Mouse (Mus musculus): ENCODE results near the gene Ganc.

The Ganc gene

DNA sequence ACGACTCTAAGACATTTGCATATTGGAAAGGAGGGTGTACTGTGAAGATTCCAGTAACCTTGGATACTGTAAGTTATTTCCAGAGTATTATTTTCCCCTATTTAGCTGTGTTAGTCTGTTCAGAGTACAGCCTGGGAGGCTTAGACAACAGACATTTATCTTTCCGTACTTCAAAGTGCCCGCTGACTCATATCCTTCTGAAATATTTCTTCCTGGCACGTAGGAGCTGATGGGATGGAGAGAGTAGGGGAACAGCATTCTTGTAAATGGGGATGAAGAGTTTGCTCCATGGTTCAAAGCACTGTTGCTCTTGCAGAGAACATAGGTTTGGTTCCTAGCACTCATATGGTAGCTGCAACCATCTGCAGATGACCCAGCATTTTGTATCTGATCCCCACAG lies 48.9 kb downstream of the Ganc start:
- no peak for DNase-seq

DNA sequence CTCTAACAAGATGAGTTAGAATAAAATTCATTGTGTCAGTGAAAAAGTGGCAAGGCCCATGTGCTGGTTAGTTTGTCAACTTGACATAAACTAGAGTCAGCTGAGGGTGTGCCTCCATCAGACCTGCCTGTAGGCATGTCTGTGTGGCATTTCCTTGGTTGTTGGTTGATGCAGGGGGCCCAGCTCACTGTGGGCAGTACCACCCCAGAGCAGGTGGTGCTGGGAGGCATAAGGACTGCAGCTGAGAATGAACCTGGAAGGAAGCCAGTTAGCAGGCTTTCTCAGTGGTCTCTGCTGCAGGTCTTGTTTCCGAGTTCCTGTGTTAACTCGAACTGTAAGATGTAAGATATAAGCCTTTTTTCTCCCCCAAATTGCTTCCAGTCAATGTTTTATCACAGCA lies 51.3 kb downstream of the Ganc start:
- no peak for DNase-seq

DNA sequence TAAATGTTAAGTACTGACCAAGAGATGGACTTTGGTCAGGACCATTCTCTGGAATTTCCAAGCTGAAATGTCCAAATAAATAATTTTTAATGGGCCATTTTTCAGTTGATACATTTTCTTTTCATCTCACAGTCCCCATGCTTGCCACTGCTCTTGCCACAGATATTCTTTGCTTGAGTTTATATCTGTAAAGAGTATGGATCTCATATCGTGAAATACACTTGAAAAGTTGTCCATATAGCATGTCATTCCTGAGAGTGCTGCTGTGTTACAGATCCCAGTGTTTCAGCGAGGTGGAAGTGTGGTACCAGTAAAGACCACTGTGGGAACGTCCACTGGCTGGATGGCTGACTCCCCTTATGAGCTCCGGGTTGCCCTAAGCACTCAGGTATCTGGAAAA lies 52.0 kb downstream of the Ganc start, which contains the start of gene Capn3:
Capn3 (plus strand) TSS at position 301 of the 400 bp plus-strand sequence.
- no peak for DNase-seq

DNA sequence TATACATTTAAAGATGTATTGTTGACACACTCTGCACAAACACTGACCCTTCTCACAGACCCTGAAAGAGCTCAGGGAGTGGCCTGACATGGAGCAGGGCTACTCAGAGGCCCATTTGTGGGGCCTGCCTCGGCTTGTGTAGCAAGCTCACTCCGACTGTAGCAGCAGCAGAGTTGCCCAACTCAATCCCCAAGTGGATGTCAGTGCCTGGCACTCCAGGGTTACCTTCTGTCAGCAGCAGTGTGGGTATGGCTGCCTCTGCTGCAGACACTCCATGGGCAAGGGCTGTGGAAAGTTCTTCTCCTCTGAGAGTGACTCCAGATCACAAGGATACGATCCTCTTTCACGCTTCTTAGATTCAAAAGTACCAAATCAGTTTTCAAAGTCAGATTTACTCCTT lies 56.5 kb downstream of the Ganc start:
- DNase-seq, result no peak

DNA sequence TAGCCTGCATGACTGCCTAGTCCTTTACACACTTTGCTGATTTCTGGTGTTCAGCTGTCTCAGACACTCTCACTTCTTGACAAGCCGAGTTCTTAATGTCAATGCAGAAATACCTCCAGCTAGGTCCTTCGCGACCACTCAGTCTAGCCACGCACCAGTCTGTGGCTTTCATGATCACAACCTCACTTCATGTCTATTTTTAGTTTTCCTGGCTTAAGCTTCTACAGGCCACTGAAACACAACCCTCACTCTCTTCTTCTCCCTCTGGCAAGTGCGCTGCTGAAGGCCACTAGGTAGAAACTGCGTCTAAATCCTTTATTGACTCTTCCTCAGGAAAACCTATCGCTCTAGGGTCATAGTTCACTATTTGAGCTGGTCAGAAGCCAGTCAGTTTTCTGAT lies 59.6 kb downstream of the Ganc start:
- no peak for DNase-seq

DNA sequence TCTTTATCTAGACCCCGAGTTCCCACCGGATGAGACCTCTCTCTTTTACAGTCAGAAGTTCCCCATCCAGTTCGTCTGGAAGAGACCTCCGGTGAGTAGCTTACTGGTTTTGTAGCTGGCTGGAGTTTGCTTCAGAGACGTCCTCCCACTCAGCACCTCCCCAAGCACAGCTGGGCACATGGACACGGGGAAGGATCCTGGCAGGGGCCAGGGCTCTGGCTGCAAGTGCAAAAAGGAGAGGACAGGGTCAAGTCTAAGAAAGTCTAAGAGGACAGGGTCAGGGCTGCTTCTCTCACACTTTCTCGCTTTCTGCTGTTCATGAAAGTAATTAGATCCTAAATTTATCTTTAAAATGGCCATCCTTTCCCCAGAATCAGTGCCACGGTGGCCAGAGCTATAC lies 60.4 kb downstream of the Ganc start:
- DNase-seq, result no peak

DNA sequence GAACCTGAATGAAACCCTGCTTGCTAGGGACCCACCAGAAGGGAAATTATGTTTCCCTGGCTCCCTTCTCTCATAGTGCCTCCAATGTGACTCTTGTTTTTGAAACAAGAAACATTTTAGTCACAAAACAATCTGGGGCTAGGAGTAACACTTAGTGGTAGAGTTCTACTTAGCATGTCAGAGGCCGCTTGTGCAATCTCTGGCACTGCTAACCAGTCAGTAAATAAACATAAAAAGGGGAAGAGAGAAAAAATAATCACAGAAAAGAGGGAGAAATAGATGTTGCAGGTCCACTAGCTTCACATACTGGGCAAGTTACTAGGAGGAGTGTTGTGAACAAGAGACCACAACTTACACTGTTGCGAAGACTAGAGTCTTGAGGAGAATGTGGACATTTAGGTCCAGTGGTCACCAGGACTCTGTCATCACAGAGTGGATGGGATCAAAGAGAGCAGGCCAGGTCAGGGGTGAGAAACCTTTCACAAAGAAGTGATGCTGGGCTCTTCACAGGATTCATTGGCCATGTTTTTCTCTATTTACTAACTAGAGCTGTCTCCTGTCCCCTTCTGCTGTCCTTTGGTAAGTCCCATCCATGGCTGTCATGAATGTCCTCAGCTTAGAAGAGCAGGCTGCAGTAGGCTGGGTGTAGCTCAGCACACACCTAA lies 61.2 kb downstream of the Ganc start:
- no peak for DNase-seq

DNA sequence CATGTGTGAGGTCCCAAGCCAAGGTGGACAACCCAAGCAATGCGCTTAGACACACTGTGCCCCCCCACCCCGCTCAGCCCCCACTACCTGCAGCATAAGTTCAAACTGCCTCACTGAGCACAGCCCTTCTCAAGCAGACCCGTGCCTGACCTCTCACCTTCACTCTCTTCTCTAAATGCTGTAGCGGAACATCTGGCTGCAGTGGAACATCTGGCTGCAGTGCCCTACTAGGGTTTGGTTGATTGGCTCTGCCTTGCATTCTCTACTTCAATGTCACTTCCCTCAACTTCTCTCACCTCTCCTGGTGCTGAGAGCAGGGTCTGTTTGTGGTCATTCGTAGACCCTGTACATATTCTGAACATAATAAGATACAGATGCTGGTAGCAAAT lies 61.7 kb downstream of the Ganc start:
- DNase-seq, result no peak

DNA sequence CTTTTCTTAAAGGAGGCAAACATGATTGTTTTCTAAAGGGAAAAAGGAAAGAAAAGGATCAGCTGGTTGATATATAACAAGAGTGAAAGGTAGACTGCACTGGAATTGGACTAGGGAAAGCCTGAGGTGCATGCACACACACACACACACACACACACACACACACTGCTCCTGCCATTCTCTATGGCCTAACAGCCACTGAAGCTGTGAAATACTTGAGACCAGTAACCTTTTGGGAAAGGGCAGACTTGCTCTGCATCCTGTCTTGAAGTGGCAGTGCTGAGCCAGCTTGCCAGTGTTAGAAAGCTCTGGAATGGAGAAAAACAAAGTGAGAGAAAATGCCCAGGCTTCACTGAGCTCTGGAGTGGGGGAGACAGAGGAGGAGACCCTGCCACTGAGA lies 64.3 kb downstream of the Ganc start:
- no peak for DNase-seq

DNA sequence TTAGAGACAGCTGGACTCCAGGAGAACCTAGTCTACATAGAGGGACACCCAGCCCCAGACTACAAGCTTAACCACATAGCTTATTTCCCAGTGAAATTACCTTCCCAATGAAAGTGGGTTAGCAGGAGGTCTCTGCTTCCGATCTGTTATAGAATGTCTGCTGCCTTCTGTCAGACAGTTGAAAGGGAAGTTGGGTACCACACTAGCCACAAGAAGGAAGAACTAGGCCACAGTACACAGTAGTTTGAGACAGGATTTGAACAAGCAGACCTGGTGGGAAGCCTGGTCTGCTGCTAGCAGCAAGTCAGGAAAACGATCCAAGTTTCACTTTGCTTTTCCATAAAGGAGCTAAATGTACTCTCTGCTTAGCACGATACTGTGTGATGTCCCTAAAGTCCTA lies 65.5 kb downstream of the Ganc start:
- DNase-seq, result no peak

DNA sequence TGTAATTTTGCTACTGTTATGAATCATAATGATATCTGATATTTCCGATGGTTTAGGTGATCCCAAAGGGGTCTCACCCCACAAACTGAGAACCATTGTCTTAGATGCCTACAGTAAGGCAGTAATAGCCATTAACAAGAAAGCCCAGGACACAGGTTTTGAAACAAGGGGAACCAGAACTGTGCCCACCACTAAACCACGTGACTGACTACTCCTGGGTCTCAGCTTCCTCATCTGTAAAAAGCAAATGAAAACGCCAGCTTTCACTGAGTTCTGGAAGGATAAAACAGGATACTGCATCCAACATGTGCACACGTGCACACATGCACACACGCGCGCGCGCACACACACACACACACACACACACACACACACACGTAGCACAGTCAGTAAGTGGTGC lies 66.0 kb downstream of the Ganc start:
- DNase-seq, result no peak

DNA sequence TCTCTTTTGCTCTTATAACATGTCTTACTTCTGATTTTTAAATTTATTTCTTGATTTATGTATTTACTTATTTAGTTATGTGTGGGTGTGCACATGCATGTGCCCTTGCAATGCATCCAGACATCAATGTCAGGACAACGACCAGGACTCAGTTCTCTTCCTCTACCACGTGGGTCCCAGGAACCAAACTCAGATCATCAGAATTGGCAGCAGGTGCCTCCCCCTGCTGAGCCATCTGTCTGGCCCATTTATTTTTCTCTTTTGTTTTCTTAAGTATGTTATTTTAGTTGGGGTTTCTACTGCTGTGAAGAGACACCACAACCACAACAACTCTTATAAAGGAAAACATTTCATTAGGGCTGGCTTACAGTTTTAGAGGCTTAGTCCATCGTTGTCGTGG lies 67.2 kb downstream of the Ganc start:
- no peak for DNase-seq

DNA sequence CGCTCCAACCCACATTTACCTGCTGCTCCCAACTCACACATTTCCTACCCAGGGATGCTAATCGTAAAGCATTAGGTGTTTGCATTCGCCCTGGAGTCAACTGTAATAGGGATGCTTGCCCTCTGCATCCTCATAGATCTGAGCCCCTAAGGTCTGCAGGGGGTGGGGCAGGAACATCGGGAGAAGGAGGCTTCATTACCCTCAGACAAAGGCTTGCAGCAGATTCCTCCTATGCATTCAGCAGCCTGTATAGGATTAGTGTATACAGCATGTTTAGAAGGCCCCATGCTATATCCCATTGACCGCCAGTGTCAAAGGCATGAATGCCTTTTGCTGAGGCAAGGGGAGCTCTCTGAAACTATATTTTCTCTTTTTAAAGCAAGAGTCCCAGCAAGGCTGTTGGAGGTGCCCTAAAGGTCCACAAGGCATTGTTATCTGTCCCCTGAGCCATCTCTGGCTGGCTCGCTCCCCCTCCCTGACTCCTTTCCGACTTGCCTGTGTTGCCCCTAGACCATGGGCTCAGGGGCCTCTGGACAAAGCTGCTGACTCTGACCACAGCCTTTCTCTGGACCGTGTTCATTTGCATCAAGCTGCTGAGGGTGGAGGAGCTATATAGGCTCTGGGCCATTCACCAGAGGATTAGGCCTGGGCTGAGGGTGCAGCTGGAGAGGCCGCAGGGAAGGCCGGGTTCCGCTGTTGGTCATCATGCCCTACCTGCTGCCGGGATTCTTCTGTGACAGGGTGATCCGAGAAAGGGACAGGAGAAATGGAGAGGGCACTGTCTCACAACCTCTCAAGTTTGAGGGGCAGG lies 72.8 kb downstream of the Ganc start:
- DNase-seq, result no peak

DNA sequence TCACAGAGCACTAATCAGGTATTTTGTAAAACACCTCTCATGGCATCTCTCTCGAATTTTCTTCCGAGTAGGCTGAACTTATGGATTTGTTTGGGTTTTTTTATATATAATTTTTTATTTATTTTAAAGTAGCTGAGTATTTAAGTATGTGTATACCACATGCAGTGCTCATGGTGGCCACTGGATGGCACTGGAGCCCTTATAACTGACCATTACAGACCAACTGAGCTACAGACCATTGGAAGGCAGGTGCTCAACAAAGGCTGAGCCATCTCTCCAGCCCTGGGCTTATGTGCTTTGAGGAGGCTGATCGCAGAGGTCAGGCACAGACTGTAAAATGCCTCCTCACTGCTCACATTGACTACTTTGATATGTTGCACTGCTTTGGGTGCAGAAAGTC lies 74.9 kb downstream of the Ganc start:
- peak; percentile 71 for DNase-seq

DNA sequence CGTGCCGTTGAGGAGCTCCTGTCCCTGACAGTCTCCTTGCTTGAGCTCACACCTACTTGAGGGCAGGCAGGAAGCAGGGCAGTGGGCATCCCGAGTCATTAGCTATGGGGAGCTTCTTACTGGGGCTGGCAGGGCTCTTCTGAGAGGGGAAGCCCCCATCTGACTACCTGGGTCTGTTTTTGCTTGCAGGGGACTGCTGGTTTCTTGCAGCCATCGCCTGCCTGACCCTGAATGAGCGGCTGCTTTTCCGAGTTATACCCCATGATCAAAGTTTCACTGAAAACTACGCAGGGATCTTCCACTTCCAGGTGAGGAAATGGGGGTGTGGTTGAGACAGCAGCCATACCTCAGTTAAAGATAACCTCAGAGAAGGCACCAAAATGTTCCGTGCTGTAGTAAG lies 78.2 kb downstream of the Ganc start:
- DNase-seq, result no peak

DNA sequence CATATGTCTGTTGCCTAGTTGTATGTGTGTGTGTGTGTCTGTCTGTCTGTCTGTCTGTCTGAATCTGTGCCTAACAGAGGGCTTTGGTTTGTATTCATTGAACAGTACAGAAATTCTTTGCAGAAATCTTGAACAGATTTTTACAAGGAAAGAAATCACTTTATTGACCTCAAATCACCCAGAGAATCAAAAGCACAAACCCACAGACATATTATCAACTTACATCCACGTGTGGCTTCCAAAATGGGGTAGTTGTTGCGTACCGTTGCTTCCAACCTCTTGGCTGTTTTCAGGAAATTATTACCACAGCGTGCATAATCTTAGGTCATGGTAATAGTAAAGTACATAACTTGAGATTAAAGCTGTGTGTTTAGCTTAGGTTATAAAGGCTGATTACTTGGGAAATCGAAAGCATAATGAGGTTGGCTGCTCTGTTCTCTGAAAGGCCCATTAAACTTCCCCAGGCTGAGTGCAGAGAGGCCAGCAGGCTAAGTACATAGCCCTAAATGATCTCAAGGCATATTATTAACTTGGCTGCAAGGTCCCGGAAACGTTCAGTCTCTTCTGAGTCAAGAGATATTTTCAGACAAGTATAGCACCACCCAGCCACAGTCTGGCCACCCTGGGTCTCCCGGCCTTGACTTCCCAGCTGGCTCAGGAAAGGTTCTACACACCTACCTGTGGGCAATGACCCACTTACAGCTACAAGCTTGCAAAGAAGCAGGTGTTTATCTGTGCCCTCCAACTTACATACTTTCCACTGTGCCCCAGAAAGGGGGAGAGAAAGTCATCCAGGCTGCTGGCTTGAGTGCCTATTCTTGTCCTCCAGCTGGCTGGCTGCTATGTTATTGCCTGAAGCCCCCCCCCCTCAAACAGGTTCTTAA lies 79.1 kb downstream of the Ganc start:
- no peak for DNase-seq

DNA sequence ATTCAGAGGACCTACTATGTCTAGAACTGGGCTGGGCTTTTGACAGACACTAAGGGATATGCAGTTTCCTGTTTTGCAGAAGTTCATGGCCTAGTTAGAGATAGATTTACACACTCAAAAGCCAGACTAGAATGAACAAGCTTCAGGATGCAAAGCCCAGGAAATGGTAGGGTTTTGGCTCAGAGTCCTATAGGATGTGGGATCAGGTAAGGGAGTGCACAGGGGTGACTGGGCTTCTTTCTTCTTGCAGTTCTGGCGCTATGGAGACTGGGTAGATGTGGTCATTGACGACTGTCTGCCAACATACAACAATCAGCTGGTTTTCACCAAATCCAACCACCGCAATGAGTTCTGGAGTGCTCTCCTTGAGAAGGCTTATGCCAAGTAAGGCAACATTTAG lies 80.5 kb downstream of the Ganc start:
- no peak for DNase-seq

DNA sequence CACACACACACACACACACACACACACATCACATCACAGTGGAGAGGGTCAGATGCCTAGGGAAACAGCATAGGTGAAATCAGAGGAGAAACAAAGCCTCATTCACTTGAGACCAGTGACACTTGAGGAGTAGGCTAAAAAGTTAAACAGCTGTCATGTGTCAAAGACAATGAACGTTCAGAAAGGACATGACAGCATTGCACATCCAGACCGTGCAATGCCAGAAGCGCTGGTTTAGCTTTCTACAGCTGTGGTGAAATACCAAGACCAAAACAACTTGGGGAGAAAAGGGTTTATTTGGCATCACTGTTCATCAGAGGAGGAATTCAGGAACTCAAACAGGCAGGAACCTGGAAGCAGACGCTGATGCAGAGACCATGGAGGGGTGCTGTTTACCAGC lies 89.6 kb downstream of the Ganc start:
- DNase-seq, result no peak

DNA sequence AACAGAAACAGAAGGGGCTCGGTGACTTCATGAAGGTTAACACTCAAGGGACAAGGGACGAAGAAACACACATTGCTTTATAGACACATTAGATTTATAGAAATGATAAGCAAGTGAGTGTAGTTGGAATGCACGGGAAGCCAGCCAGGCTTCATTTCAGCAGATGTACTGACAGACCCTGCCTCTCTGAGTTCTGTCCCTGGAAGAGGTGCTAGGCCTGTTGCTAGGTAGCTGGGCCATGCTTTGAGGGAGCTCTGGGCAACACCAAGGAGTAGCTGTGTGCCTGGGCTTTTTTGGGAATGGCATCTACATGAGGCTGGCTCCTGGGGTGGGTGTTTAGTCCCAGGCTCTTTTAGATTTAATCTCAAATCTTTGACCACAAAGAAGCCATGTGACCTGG lies 92.8 kb downstream of the Ganc start:
- peak; percentile 56 for DNase-seq

DNA sequence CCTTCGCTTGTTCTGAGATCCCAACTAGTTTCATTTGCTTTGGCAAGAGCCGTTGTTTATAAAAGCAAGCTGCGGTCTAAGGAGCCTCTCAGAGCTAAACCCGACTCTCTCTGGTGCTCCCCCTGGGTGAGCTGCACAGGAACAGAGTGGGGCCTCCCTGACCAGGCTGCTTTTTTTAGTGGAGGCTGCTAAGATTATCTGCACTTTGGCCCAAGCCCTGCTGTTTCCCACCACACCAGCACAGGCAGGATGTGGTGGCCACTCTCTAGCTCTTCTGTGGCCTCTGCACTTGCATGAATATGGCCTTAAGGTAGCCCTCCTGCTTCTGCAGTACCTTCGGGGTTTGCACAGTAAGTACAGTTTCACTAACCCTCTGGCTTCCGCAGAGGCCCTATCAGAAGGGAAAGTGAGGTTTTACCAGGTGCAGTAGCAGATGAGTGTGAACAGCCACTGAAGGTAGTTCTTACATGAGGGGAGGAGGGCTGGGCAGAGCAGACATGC lies 96.3 kb downstream of the Ganc start:
- DNase-seq, result no peak

DNA sequence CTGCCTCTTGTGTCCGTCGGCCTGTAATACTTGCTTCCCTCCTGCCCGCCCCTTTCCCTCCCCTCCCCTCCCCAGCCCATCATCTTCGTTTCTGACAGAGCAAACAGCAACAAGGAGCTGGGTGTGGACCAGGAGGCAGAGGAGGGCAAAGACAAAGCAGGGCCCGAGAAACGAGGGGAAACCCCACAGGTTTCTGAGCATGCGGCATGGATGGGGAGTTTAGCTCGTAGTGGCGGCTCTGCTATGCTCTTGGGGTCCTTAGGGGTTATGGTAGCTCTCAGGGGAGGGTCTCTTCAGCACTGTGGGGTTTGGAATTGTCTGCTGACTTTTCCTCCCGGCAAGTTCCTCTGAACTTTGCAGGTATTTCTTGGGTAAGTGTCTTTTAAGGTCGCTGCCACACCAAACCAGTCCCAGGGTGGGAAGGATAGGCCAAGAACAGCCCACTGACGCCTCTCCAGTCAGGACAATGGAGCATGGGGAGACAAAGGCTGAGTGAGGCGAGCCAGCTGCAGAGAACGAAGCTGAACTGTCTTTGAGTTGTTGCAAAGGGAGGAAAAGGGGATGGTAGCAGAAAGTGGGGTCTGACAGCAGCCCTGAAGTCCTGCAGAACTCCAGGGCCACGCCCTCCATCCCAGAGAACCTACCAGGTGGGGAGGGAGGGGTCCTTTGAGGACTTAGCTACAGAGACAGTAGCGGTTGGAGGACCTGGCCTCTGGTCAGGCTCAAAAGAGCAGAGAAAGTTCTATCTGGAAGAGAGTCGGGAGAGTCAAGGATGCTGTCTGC lies 97.6 kb downstream of the Ganc start:
- DNase-seq, result no peak

DNA sequence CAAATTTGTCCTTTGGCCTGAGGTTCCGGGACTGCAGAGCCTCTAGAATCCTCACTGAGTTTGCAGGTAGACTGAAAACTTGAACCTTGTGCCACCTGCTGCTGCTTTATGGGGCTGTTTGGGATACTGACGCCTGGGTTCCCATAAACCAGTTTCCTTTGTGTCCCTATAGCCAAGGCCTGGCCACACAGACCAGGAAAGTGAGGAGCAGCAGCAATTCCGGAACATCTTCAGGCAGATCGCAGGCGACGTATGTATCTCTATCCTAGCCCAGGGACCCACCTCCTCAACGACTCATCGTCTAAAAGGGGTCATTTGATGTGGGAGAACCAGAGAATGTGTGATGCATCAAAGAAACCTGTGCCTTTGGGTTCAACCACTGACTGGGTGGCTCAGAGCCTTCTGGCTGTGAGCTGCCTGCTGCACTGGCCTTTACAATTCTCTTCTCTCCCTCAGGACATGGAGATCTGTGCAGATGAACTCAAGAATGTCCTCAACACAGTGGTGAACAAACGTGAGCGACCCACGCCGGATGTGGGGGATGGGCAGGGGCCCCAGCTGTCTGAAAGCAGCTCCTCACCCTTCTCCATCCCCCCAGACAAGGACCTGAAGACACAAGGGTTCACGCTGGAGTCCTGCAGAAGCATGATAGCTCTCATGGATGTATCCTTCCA lies 98.4 kb downstream of the Ganc start:
- no peak for DNase-seq

All from right cerebral cortex, postnatal 4 days (tissue).